Mouse (Mus musculus) brain, embryonic 14.5 days (tissue): ENCODE results near the gene Cfap44.

Experiments
- CTCF ChIP-seq: fragments of 200-500 bp; IDR thresholded peaks from 2 replicates; pipeline ENCODE4 v1.5.1; 2012; ENCODE audit warnings: inconsistent platforms, mild to moderate bottlenecking, moderate library complexity, borderline replicate concordance; ENCODE audit not compliant: insufficient read depth, insufficient read length; ENCODE audit errors: extremely low read depth
- POLR2A ChIP-seq: fragments of 200-500 bp; IDR thresholded peaks from 2 replicates; pipeline ENCODE4 v1.6.1; 2012; ENCODE audit warnings: mild to moderate bottlenecking, inconsistent platforms, borderline replicate concordance; ENCODE audit not compliant: poor library complexity, insufficient read depth, insufficient read length, severe bottlenecking; ENCODE audit errors: extremely low read depth

DNA sequence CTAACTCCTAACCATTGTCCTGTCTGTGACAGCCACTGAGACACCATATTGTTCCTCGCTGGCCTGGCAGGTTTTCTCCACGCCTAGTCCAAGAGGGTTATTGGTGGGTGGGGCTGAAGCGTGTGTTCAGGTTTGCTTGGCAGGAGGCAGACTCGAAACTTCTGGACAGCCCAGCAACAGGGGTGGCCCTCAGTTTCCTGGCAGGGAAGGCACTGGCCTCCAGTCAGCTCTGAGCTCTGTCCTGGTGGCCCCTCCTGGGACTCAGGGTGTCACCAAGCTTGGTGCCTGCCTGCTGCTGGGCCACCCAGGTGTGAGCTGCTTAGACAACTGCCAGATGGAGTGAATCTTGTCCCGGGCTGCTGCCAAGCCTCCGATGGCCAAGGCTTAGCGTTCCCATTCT, 107.7 kb downstream of the Cfap44 start:
- TF ChIP-seq POLR2A, result no peak
- no peak for TF ChIP-seq CTCF
